Mouse (Mus musculus) heart, postnatal 0 days (tissue): ENCODE measurements around the gene Kcnj15. TPM values are rescaled to one million over a fixed set of nuclear protein-coding genes. Genes with fewer than 3 reads are reported as not detected.

Experiments
- ATAC-seq: fragments of 200-750 bp; cut with Nextera tagmentation; 2 replicates; pipeline ENCODE4 v1.8.0; 2017; ENCODE audit warnings: low read depth, moderate number of reproducible peaks, moderate library complexity; ENCODE audit not compliant: insufficient read depth
- DNase-seq: peaks from one replicate; pipeline ENCODE4 v3.0.0-alpha.2; 2016; ENCODE audit warnings: low spot score
- H3K27ac ChIP-seq: fragments of 300-500 bp; sonication (generic); 2 replicates; pipeline ENCODE4 v1.5.1; 2014; ENCODE audit warnings: low read depth, mild to moderate bottlenecking
- H3K27me3 ChIP-seq: fragments of 300-500 bp; sonication (generic); 2 replicates; pipeline ENCODE4 v1.6.1; 2014; ENCODE audit warnings: low read length, mixed read lengths; ENCODE audit not compliant: control insufficient read depth, insufficient read depth
- H3K36me3 ChIP-seq: fragments of 300-500 bp; sonication (generic); replicated peaks from 2 replicates; pipeline ENCODE4 v1.6.1; 2014; ENCODE audit warnings: low read length, mixed read lengths; ENCODE audit not compliant: control insufficient read depth, insufficient read depth
- H3K4me1 ChIP-seq: fragments of 300-500 bp; sonication (generic); 2 replicates; pipeline ENCODE4 v1.6.1; 2014; ENCODE audit warnings: antibody characterized with exemption; ENCODE audit not compliant: control insufficient read depth, insufficient read depth
- H3K4me2 ChIP-seq: fragments of 300-500 bp; sonication (generic); 2 replicates; pipeline ENCODE4 v1.6.1; 2014; ENCODE audit warnings: low read depth, mild to moderate bottlenecking, low read length, moderate library complexity
- H3K4me3 ChIP-seq: fragments of 300-500 bp; sonication (generic); 2 replicates; pipeline ENCODE4 v1.5.1; 2014; ENCODE audit warnings: low read depth, low read length
- H3K9ac ChIP-seq: fragments of 300-500 bp; sonication (generic); replicated peaks from 2 replicates; pipeline ENCODE4 v1.6.1; 2014; ENCODE audit warnings: low read depth, low read length, mixed read lengths
- H3K9me3 ChIP-seq: fragments of 300-500 bp; sonication (generic); replicated peaks from 2 replicates; pipeline ENCODE4 v1.6.1; 2016; ENCODE audit warnings: low read length; ENCODE audit not compliant: control insufficient read depth
- CTCF ChIP-seq: IDR thresholded peaks from 2 replicates; pipeline ENCODE4 v1.5.1; 2016; ENCODE audit warnings: antibody characterized with exemption, control low read depth, low read depth
- EP300 ChIP-seq: IDR thresholded peaks from 2 replicates; pipeline ENCODE4 v1.6.1; 2016; ENCODE audit warnings: antibody characterized with exemption, low read depth
- WGBS: fragments of 180-500 bp; shearing (Covaris S2); extraction: QIAGEN DNeasy Blood & Tissue Kit; methylation state at CpG from one replicate; pipeline ENCODE4 v1.1.7; 2014; 5-methylcytosine and 5-hydroxymethylcytosine counted together
- polyA plus RNA-seq: library from polyadenylated mRNA; unstranded; fragments of >200 nt; fragmentation: Nextera tagmentation; extraction: Ambion mirVana; gene quantifications from 2 replicates; pipeline ENCODE4 v1.2.1, GENCODE M21; 2015
- total RNA-seq: library from RNA; depleted of rRNA; stranded (reverse); fragments of >200 nt; gene quantifications from 2 replicates; pipeline ENCODE4 v1.2.3, GENCODE M21; 2014; ENCODE audit warnings: low replicate concordance

Kcnj15 gene
- total and polyA plus RNA-seq, 2 experiments from 2014 or later: 0.79 to 1.9 TPM

DNA sequence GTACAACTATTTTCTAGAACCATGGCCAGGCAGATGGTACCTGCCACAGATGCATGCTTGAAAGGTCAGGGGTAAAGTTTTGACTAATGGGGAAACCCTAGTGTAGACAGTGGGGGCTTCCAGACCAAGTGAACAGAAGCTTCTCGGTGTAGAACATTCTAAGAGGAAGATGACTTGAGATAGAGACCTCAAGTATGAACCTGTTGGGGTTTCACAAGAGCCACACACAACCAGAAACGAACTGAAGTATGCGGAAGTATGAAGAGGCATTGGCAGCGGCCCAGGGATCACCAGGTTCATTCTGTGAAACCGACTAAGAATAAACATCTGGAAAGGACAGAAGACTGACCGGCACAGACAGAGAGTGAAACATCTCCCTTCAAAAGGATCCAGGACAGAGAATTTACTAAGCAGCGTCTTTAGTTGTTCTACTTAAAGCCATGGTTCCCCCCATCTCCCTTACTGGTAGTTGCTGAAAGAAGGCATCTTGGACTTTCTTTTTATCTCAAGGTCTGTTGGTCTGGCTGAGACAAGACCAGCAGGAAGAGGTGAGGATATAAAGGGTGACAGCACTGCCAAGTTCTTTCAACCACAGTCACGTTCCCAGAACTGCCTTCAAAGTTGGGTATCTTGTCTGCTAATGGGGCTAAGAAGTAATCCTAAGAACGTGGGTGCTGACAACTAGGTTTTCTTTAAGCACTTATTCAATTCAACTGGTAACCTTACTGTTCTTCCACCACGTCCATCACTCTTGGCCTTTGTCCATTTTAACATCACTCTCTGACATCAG, 18.6 kb downstream of the Kcnj15 start:
- Histone ChIP-seq H3K9me3 (no peaks in the 10 kb centered on the region), H3K9ac (no peak overlapping the region), H3K27ac (no peak overlapping the region), H3K4me1 (peaks cover 5% of the 10 kb centered on the region; the same call in 1 of the 2 replicates), H3K27me3 (no peaks in the 10 kb centered on the region), H3K4me3 (no peak overlapping the region), H3K4me2 (no peak overlapping the region), H3K36me3 (no peaks in the 10 kb centered on the region)
- ATAC-seq: no peak
- TF ChIP-seq EP300: no peak
- no peak for TF ChIP-seq CTCF
- WGBS: 59% methylated on average over 10 of the region's 10 CpGs
- DNase-seq: no peak

GRCm38 (mm10) chr16:95279015-95279414, 21.7 kb downstream of the Kcnj15 start:
- DNase-seq (no peak), ATAC-seq (no peak; the same call in 1 of the 2 replicates)
- WGBS: 26% methylated on average over 3 of the region's 3 CpGs
- no peak overlapping the region for H3K4me2 ChIP-seq
- H3K36me3 ChIP-seq: no peaks in the 10 kb centered on the region
- H3K4me3 ChIP-seq: no peak overlapping the region
- H3K4me1 ChIP-seq: no peaks in the 10 kb centered on the region; the same call in 1 of the 2 replicates
- no peaks in the 10 kb centered on the region for H3K27me3 ChIP-seq
- TF ChIP-seq CTCF: no peak
- no peak for TF ChIP-seq EP300
- H3K27ac ChIP-seq: peak overlapping the region; percentile 30; the same call in 1 of the 2 replicates
- no peaks in the 10 kb centered on the region for H3K9me3 ChIP-seq
- no peak overlapping the region for H3K9ac ChIP-seq

DNA sequence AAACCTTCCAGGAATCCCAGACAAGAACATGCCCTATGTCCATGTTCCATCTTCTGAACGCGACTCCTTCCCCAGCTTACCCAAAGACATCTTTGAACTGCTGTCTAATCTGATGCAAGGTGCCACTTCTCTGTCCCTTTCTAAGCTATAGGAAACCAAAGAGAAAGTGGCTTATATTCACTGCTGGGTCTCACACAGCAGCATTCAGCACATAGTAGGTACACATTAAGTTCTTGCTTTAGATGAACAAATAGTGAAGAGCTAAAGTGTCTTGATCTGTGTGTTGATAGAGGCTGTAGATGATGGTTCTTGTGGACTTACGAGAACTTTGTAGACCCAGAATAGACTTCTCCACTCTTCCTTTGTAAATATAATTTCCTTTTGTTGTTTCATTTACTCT, 23.0 kb downstream of the Kcnj15 start:
- H3K27me3 ChIP-seq: no peaks in the 10 kb centered on the region
- H3K4me2 ChIP-seq: no peak overlapping the region
- H3K36me3 ChIP-seq: no peaks in the 10 kb centered on the region
- H3K9me3 ChIP-seq: no peaks in the 10 kb centered on the region
- DNase-seq (no peak), ATAC-seq (no peak)
- no peak overlapping the region for H3K4me3 ChIP-seq
- no peak overlapping the region for H3K9ac ChIP-seq
- TF ChIP-seq CTCF (no peak), EP300 (no peak)
- H3K4me1 ChIP-seq: peaks cover 6% of the 10 kb centered on the region; the same call in 1 of the 2 replicates
- no peak overlapping the region for H3K27ac ChIP-seq
- 92% methylated on average over 3 of the region's 3 CpGs for WGBS

GRCm38 (mm10) chr16:95283369-95283768, 26.0 kb downstream of the Kcnj15 start:
- H3K9me3 ChIP-seq: no peaks in the 10 kb centered on the region
- TF ChIP-seq EP300: no peak
- TF ChIP-seq CTCF: no peak
- ATAC-seq (no peak), DNase-seq (no peak)
- WGBS: 77% methylated on average over 10 of the region's 10 CpGs
- H3K4me2 ChIP-seq: no peak overlapping the region
- H3K36me3 ChIP-seq: no peaks in the 10 kb centered on the region
- no peak overlapping the region for H3K4me3 ChIP-seq
- no peak overlapping the region for H3K9ac ChIP-seq
- H3K27me3 ChIP-seq: no peaks in the 10 kb centered on the region
- no peak overlapping the region for H3K27ac ChIP-seq
- H3K4me1 ChIP-seq: peaks cover 6% of the 10 kb centered on the region; the same call in 1 of the 2 replicates

DNA sequence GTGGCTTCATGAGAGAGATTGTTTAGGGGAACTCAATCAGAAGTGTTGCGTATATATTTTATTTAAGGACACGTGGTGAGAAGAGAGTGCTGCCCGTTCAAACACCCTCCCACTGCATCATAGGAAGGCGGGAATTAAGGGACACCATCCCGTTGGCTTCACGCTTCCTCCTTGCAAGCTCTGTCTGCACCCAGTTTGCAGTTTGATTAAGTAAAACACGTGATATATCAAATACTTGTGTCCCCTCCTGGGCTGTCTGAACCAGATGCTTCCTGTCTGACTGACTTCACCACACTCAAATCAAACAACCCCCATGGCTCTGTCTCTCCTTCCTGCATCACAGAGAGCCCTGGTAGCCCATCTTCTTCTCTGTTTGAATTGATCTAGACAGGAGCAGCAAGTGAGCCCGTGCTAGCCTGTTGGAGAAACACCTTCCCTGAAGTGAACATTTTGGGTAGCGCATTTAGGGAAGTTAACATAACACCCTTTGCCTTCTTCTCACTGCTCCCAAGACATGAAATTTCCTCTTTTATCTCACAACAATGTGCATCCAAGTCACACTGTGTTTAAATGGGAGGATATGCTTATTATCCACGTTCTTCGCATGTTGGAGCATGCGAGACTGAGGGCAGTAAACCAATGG, 26.8 kb downstream of the Kcnj15 start:
- Histone ChIP-seq H3K27me3 (no peaks in the 10 kb centered on the region), H3K9ac (no peak overlapping the region), H3K36me3 (no peaks in the 10 kb centered on the region), H3K27ac (peak overlapping the region; percentile 30; the same call in 1 of the 2 replicates), H3K4me2 (no peak overlapping the region), H3K9me3 (no peaks in the 10 kb centered on the region), H3K4me3 (no peak overlapping the region), H3K4me1 (peaks cover 6% of the 10 kb centered on the region; the same call in 1 of the 2 replicates)
- DNase-seq (no peak), ATAC-seq (no peak)
- WGBS: 58% methylated on average over 12 of the region's 12 CpGs
- no peak for TF ChIP-seq CTCF
- no peak for TF ChIP-seq EP300
